Mouse (Mus musculus): ENCODE results near the gene Prl3d2. TPM values are rescaled to one million over a fixed set of nuclear protein-coding genes. Genes with fewer than 3 reads are reported as not detected.

Gene Prl3d2
- not detected for total RNA-seq (2023)

DNA sequence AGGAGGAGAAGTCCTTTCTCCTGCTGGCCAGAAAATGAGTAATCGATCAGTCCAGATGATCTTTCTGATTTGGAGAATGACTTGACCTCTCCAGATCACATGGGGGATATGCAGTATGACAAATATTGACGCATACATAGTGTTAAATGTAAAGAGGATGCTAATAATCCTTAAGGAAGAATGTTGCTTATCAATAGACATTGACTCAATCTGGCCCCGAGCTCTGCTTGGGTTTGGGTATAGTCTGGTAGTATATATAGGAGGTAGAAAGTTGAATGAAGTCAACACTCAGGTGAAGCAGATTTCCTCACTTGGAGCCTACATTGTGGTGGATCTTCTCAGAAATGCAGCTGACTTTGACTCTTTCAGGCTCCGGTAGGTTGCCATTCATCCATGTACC is at the start of gene Prl3d2:
Gene Prl3d2 (plus strand): TSS at position 301 of the 400 bp plus-strand sequence.

DNA sequence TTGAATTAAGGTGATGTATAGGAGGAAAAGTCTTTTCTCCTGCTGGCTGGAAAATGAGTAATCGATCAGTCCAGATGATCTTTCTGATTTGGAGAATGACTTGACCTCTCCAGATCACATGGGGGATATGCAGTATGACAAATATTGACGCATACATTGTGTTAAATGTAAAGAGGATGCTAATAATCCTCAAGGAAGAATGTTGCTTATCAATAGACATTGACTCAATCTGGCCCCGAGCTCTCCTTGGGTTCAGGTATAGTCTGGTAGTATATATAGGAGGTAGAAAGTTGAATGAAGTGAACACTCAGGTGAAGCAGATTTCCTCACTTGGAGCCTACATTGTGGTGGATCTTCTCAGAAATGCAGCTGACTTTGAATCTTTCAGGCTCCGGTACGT is 27.6 kb upstream of the Prl3d2 start, which contains the start of gene Prl3d1:
Gene Prl3d1 (plus strand): TSS at position 301 of the 400 bp plus-strand sequence.

GRCm38 (mm10) chr13:27156490-27156889 is 35.0 kb downstream of the Prl3d2 start, which contains the start of gene Prl3d3:
Gene Prl3d3, plus strand, starts transcription at chr13:27156790.

Other genes starting within 250 kb of the Prl3d2 start
- gene Prl, start 64.1 kb upstream of the Prl3d2 start, total RNA-seq (2023), result not detected
- gene Prl3d1, start 27.5 kb upstream of the Prl3d2 start, total RNA-seq (2023), result not detected
- not detected for gene Prl3d3, start 35.1 kb downstream of the Prl3d2 start, total RNA-seq (2023)
- gene Prl3c1, start 75.0 kb downstream of the Prl3d2 start, total RNA-seq (2023), result not detected
- not detected for gene Prl3b1, start 120.1 kb downstream of the Prl3d2 start, total RNA-seq (2023)
- gene Prl3a1, start 137.7 kb downstream of the Prl3d2 start, total RNA-seq (2023), result not detected
- gene Prl6a1, start 190.9 kb downstream of the Prl3d2 start, total RNA-seq (2023), result not detected
- not detected for gene Prl8a2, start 224.0 kb downstream of the Prl3d2 start, total RNA-seq (2023)